Mouse (Mus musculus): ENCODE measurements around the gene Zbtb34. TPM values are rescaled to one million over a fixed set of nuclear protein-coding genes. Genes with fewer than 3 reads are reported as not detected.

Gene Zbtb34
- polyA plus RNA-seq, 1 experiment from 2014 or later, result 8.6 TPM

DNA sequence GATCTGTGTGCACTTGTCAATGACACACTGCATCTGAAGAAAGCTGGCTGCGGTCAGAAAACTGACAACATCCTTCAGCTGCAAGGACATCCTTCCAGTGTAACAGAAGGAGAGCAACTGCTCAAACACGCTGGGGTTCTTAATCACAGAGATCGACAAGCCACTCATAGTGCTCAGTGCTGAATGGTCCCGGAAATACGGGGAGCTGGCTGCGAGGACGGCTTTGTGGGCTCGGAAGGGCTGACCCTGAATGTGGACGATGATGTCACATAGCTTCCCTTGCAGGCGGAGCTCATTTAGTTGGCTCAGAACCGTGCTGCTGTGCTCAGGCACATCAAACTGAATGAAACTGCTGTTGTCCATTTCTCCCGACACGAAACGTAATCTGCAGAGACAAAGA is 19.0 kb downstream of the Zbtb34 start:
- 91% methylated on average over 14 of the region's 14 CpGs for WGBS
- H3K9me3 ChIP-seq (replicated peaks), result no peaks in the 10 kb centered on the region
- peaks cover 57% of the 10 kb centered on the region for H3K36me3 ChIP-seq
- no peak overlapping the region for H3K27ac ChIP-seq
- H3K4me1 ChIP-seq, result no peaks in the 10 kb centered on the region
- DNase-seq (ENCODE audit: low spot score), result no peak
- H3K27me3 ChIP-seq (ENCODE audit: low read depth, poor library complexity, severe bottlenecking), result no peaks in the 10 kb centered on the region
- H3K4me3 ChIP-seq, result no peak overlapping the region

DNA sequence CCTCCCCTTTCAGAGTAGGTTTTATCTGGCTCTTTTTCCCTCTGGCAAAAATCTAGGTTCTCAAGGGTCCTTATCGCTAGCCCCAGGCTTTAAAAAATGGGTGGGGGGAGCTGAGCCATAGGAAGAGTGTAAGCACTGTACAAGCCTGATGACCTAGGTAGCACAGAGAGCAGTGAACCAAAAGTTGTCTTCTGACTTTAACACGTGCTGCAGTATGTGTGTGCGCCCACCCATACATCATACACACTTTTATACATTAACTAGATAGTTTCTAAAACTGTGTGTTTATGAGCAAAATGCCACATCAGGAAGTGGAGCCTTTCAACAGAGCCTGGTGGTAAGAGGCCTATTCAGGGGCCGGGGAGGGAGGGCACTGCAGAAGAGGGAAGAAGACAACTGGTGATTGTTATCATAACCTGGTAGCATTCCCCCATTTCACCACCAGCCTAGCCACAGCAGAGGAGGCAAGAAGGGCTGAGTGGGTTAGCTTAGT is 27.6 kb downstream of the Zbtb34 start:
- no peak overlapping the region for H3K4me3 ChIP-seq
- WGBS, result 85% methylated on average over 4 of the region's 4 CpGs
- no peak overlapping the region for H3K27ac ChIP-seq
- 0 out of 2 replicates have a peak, but pooled peaks cover 3% of the 10 kb centered on the region for H3K4me1 ChIP-seq
- H3K9me3 ChIP-seq (replicated peaks), result no peaks in the 10 kb centered on the region
- H3K36me3 ChIP-seq, result peaks cover 15% of the 10 kb centered on the region
- no peaks in the 10 kb centered on the region for H3K27me3 ChIP-seq (ENCODE audit: low read depth, poor library complexity, severe bottlenecking)
- no peak for DNase-seq (ENCODE audit: low spot score)

DNA sequence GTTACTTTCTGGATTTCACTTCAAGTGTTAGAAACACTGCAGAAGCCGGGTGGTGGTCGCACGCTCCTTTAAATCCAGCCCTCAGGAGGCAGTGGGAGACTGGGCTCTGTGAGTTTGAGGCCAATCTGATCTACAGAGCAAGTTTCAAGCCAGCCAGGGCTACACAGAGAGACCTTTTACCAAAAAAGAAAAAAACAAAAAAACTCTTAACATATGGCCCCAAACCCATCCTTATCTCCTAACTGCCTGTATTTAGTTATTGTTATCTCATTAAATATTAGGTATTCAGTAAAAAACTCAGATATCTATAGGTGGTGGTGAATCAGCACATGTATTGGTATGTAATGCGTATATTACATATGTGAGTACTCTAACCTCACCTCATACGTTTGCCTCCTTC is 28.5 kb downstream of the Zbtb34 start:
- WGBS, result 69% methylated on average over 5 of the region's 5 CpGs
- H3K27me3 ChIP-seq (ENCODE audit: low read depth, poor library complexity, severe bottlenecking), result no peaks in the 10 kb centered on the region
- 0 out of 2 replicates have a peak, but pooled peaks cover 3% of the 10 kb centered on the region for H3K4me1 ChIP-seq
- peaks cover 7% of the 10 kb centered on the region for H3K36me3 ChIP-seq
- no peaks in the 10 kb centered on the region for H3K9me3 ChIP-seq (replicated peaks)
- DNase-seq (ENCODE audit: low spot score), result no peak
- H3K27ac ChIP-seq, result no peak overlapping the region
- H3K4me3 ChIP-seq, result no peak overlapping the region

DNA sequence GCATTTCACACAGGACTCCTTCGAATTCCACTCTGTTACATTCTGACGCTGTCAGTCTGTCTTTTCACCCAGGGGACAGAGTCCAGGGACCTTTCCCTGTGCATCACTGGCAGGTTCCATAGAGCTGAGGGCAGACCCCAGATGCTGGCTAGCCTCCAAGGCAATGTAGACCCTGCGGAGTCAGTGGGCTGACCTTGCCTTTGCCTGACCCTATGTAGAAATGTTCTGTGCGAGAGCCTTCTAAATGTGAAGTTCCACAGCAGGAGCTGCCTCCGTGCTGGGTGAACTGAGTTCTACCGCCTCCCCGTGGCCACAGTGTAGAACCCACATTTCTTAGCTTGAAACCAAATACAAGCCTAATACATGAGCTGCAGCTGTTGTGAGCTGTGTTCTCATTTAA is 28.9 kb downstream of the Zbtb34 start:
- WGBS, result 36% methylated on average over 7 of the region's 7 CpGs
- no peaks in the 10 kb centered on the region for H3K27me3 ChIP-seq (ENCODE audit: low read depth, poor library complexity, severe bottlenecking)
- H3K4me1 ChIP-seq, result 0 out of 2 replicates have a peak, but pooled peaks cover 3% of the 10 kb centered on the region
- H3K27ac ChIP-seq, result no peak overlapping the region
- H3K9me3 ChIP-seq (replicated peaks), result no peaks in the 10 kb centered on the region
- peaks cover 6% of the 10 kb centered on the region for H3K36me3 ChIP-seq
- peak; percentile 65 for DNase-seq (ENCODE audit: low spot score)
- H3K4me3 ChIP-seq, result no peak overlapping the region

DNA sequence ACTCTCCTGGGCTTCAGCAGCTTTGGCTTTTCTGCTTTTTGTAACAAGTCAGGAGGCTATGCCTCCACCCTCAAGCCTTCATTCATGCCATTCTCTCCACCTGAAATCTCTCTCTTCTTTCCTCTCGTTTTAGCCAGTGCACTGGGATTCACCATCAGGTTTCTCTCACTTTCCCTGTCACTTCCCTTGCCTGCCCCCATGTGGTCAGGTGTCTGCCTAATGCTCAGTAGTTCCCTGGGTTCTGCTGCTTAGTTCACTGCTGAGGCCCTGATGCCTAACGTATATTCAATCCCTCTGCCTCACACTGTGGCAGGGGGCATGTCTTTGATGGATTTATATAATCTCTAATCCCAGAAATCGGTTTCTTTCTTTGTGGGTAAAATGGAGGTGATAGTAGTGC is 29.9 kb downstream of the Zbtb34 start:
- DNase-seq (ENCODE audit: low spot score), result no peak
- H3K4me3 ChIP-seq, result no peak overlapping the region
- 0 out of 2 replicates have a peak, but pooled peaks cover 3% of the 10 kb centered on the region for H3K4me1 ChIP-seq
- no peaks in the 10 kb centered on the region for H3K9me3 ChIP-seq (replicated peaks)
- H3K27me3 ChIP-seq (ENCODE audit: low read depth, poor library complexity, severe bottlenecking), result no peaks in the 10 kb centered on the region
- WGBS, result 37% methylated on average over 3 of the region's 3 CpGs
- H3K27ac ChIP-seq, result no peak overlapping the region
- H3K36me3 ChIP-seq, result peaks cover 2% of the 10 kb centered on the region; the same call in 1 of the 2 replicates

DNA sequence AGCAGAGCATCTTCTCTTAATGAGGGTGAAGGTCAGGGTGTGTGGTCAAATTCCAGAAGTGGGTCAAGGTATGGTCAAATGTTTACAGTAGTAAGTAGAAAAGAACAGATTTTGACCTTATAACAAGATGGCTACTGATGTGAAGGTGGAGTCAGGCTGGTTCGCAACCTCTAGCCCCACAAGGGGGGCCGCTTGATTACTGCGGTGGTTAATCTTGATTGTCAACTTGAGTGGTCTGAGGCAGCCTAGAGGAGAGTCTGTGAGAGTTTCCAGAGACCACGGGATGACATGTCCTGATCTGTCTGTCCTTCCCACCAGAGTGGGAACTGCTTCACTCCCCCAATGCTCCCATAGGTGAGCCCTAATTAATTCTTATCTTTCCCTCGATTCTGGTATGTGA is 30.6 kb downstream of the Zbtb34 start:
- H3K4me1 ChIP-seq, result 0 out of 2 replicates have a peak, but pooled peaks cover 3% of the 10 kb centered on the region
- no peaks in the 10 kb centered on the region for H3K36me3 ChIP-seq
- DNase-seq (ENCODE audit: low spot score), result no peak
- H3K4me3 ChIP-seq, result no peak overlapping the region
- no peaks in the 10 kb centered on the region for H3K9me3 ChIP-seq (replicated peaks)
- H3K27me3 ChIP-seq (ENCODE audit: low read depth, poor library complexity, severe bottlenecking), result no peaks in the 10 kb centered on the region
- no peak overlapping the region for H3K27ac ChIP-seq
- 82% methylated on average over 5 of the region's 5 CpGs for WGBS

DNA sequence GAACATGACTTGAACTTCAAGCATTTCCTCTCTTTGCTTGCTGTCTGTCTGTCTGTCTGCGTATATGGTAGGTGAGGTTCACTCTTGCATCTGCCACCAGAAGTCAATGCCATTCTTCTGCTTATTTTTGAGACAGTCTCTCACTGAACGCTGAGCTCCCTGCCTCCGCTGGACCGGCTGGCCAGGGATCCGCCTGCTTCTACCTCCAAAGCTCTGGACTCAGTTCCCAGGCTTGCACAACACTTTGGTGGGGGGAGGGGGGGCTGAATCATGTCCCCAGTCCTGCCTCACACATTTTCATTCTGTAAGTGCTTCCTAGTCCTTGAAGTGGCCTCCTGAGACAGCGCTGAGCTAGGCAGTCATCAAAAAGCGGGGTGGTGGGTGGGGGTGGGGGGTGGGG is 32.0 kb downstream of the Zbtb34 start:
- no peaks in the 10 kb centered on the region for H3K36me3 ChIP-seq
- no peaks in the 10 kb centered on the region for H3K27me3 ChIP-seq (ENCODE audit: low read depth, poor library complexity, severe bottlenecking)
- no peak for DNase-seq (ENCODE audit: low spot score)
- 0 out of 2 replicates have a peak, but pooled peaks cover 3% of the 10 kb centered on the region for H3K4me1 ChIP-seq
- WGBS, result 90% methylated on average over 7 of the region's 7 CpGs
- H3K27ac ChIP-seq, result no peak overlapping the region
- no peaks in the 10 kb centered on the region for H3K9me3 ChIP-seq (replicated peaks)
- no peak overlapping the region for H3K4me3 ChIP-seq

DNA sequence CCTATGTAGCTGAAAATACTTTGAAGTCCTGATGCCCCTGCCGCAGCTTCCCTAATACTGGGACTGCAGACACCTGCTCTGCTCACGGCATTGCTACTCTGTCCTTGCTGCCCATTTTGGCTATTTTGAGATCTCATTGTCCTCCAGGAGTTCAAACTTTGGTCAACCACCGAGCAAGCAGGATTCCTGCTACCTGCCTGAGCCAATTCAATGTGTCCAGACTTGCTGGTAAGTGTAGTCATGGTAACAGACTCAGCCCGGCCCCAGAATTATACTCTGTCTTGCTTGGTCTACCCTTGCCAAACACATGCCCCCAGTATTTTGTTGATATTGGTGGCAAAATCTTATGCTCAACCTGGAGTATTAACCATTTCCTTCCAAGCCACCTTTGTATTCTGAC is 34.1 kb downstream of the Zbtb34 start:
- Histone ChIP-seq H3K4me3 (no peak overlapping the region), H3K27me3 (ENCODE audit: low read depth, poor library complexity, severe bottlenecking) (no peaks in the 10 kb centered on the region), H3K36me3 (no peaks in the 10 kb centered on the region), H3K9me3 (replicated peaks) (no peaks in the 10 kb centered on the region), H3K4me1 (no peaks in the 10 kb centered on the region), H3K27ac (no peak overlapping the region)
- WGBS, result 78% methylated on average over 4 of the region's 4 CpGs
- DNase-seq (ENCODE audit: low spot score), result no peak

DNA sequence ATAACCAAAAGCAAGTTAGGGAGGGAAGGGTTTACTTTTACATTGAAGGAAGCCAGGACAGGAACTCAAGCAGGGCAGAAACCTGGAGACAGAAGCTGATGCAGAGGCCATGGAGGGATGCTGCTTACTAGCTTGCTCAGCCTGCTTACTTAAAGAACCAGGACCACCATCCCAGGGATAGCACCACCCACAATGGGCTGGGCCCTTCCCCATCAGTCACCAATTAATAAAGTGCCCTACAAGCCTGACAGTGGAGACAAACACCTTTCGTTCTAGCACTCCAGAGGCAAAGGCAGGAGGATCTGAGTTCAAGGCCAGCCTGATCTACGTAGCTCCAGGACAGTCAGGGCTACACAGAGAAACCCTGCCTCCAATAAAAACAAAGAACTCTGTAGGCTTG is 36.1 kb downstream of the Zbtb34 start:
- no peaks in the 10 kb centered on the region for H3K27me3 ChIP-seq (ENCODE audit: low read depth, poor library complexity, severe bottlenecking)
- H3K9me3 ChIP-seq (replicated peaks), result no peaks in the 10 kb centered on the region
- DNase-seq (ENCODE audit: low spot score), result no peak
- H3K4me3 ChIP-seq, result no peak overlapping the region
- H3K4me1 ChIP-seq, result no peaks in the 10 kb centered on the region
- H3K36me3 ChIP-seq, result no peaks in the 10 kb centered on the region
- 90% methylated on average over 2 of the region's 2 CpGs for WGBS
- H3K27ac ChIP-seq, result no peak overlapping the region

DNA sequence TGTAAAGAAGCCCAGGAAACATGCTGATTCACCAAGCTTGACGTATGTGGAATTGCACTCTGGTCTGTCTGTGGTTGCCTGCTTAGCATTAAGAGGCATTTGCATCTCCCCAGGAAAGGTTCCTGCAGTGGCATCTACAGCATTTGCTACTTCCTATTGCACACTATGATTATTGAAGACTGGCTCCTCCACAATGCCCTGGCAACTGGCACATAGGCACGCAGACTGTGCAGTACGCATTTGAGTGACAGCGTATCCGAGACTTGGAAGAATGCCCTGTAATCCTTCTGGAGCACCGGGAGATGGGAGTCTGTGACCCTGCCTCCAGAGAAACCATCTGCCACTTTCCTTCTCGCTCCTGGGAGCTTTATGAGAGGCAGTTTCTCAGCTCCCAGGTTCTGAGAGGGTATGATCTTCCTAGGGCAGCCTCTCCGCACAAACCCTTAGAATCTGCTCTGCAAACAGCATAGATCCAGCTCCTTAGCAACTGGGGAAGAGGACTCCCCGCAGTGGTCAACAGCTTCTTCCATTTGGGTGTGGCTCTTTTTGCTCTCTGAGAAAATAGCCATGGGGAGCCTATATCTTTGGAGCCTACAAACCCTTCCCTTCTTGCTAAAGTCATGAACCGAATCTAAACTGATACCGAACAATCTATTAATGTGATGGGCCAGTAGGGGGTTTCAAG is 37.0 kb downstream of the Zbtb34 start:
- no peak overlapping the region for H3K4me3 ChIP-seq
- no peaks in the 10 kb centered on the region for H3K36me3 ChIP-seq
- no peak for DNase-seq (ENCODE audit: low spot score)
- H3K4me1 ChIP-seq, result no peaks in the 10 kb centered on the region
- H3K27me3 ChIP-seq (ENCODE audit: low read depth, poor library complexity, severe bottlenecking), result no peaks in the 10 kb centered on the region
- WGBS, result 86% methylated on average over 11 of the region's 11 CpGs
- no peaks in the 10 kb centered on the region; the same call in 1 of the 2 replicates for H3K9me3 ChIP-seq (replicated peaks)
- H3K27ac ChIP-seq, result no peak overlapping the region

DNA sequence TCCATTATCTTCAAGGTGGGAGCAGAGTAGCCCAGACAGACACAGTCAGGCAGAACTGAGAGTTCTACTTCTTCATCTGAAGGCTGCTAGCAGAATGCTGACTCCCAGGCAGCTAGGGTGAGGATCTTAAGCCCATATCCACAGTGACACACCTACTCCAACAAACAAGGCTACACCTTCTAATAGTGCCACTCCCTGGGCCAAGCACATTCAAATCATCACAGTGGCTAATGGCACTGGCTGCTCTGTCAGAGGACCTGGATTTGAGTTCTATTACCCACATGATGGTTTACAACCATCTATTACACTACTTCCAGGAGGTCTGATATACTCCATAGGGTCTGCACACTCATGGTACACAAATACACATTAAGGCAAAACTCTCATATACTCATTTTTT is 38.1 kb downstream of the Zbtb34 start:
- H3K27me3 ChIP-seq (ENCODE audit: low read depth, poor library complexity, severe bottlenecking), result no peaks in the 10 kb centered on the region
- no peaks in the 10 kb centered on the region for H3K4me1 ChIP-seq
- H3K36me3 ChIP-seq, result no peaks in the 10 kb centered on the region
- no peak overlapping the region for H3K27ac ChIP-seq
- H3K4me3 ChIP-seq, result no peak overlapping the region
- no peaks in the 10 kb centered on the region; the same call in 1 of the 2 replicates for H3K9me3 ChIP-seq (replicated peaks)
- no peak for DNase-seq (ENCODE audit: low spot score)

DNA sequence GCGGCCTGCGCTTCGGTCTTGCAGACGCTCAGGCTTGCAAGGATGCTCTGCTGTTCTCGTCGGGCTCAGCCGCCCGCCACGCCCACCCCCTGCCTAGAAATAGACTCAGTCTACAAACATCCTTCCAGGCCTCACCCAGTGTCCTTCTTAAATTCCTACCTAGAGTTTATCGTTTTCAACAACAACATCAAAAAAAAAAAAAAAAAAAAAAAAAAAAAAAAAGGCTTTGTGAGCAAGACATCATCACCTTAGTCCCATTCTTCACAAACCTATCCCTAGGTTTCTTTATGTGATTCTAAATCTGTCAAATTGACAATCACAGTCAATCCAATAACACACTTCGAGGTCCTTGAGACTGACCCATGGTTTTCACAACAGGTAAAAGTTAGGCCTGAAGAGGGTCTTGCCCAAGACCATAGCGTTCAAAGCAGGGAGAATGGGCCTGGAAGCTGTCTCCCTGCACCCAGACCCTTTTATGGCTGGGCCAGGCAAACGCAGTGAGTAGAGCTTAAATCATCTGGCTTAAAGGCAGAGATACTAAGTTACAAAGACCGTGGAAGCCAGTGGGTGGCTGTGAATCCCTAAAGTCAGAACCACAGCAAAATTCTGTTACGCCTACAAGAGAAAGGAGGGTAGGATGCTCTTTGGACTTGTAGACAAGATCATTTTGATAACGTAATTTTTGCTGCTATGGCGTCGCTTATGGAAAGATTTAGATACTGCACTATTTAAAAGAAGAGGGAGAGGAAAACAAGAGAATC is 59.3 kb downstream of the Zbtb34 start:
- 31% methylated on average over 18 of the region's 18 CpGs for WGBS
- Histone ChIP-seq H3K27ac (no peak overlapping the region; the same call in 1 of the 2 replicates), H3K36me3 (no peaks in the 10 kb centered on the region), H3K4me1 (peaks cover 8% of the 10 kb centered on the region), H3K4me3 (peak overlapping the region; percentile 71), H3K9me3 (replicated peaks) (no peaks in the 10 kb centered on the region), H3K27me3 (ENCODE audit: low read depth, poor library complexity, severe bottlenecking) (no peaks in the 10 kb centered on the region)
- no peak for DNase-seq (ENCODE audit: low spot score)
